Comparison of ENCODE assay signal across 8 mouse cellular contexts in genomic region chr17:24489265-24490030, GRCm38 (mm10). TPM values are rescaled to one million over a fixed set of nuclear protein-coding genes. Genes with fewer than 3 reads are reported as not detected.
DNase-seq lines count a peak whose midpoint lies in the region; ATAC-seq lines count a peak whose summit lies in the region.

No protein-coding gene starts in this region.

- ATAC-seq in kidney, embryonic 16.5 days (ENCODE audit: low FRiP score, low TSS enrichment), result 0 out of 2 replicates have a peak, but pooled peaks have one; percentile 7
- ATAC-seq in midbrain, embryonic 13.5 days, result peak; percentile 53
- no peak for ATAC-seq in frontal cortex, adult (ENCODE audit: low TSS enrichment)

- H3K4me1 ChIP-seq in kidney, embryonic 16.5 days (ENCODE audit: insufficient read depth, low read length), result peaks cover 8% of the 10 kb centered on the region
- H3K4me1 ChIP-seq in embryonic facial prominence, embryonic 10.5 days, result peaks cover 32% of the 10 kb centered on the region
- H3K4me1 ChIP-seq in hindbrain, embryonic 10.5 days (replicated peaks), result peaks cover 43% of the 10 kb centered on the region
- peaks cover 39% of the 10 kb centered on the region for H3K4me1 ChIP-seq in midbrain, embryonic 13.5 days (replicated peaks)

- 19% methylated on average over 19 of the region's 19 CpGs for WGBS in kidney, embryonic 16.5 days
- WGBS in embryonic facial prominence, embryonic 10.5 days, result 21% methylated on average over 19 of the region's 19 CpGs
- WGBS in hindbrain, embryonic 10.5 days, result 17% methylated on average over 19 of the region's 19 CpGs
- 12% methylated on average over 19 of the region's 19 CpGs for WGBS in midbrain, embryonic 13.5 days

- peak overlapping the region; percentile 98 for H3K4me2 ChIP-seq in kidney, embryonic 16.5 days (replicated peaks; ENCODE audit: low read depth, low read length)
- peak overlapping the region; percentile 86 for H3K4me2 ChIP-seq in midbrain, embryonic 13.5 days (replicated peaks)

- H3K27me3 ChIP-seq in kidney, embryonic 16.5 days (ENCODE audit: insufficient read depth, low read length), result peaks cover 24% of the 10 kb centered on the region
- peaks cover 56% of the 10 kb centered on the region for H3K27me3 ChIP-seq in embryonic facial prominence, embryonic 10.5 days (replicated peaks; ENCODE audit: low read depth, poor library complexity, severe bottlenecking)
- H3K27me3 ChIP-seq in hindbrain, embryonic 10.5 days (ENCODE audit: insufficient read depth, poor library complexity, severe bottlenecking), result peaks cover 41% of the 10 kb centered on the region
- no peaks in the 10 kb centered on the region for H3K27me3 ChIP-seq in midbrain, embryonic 13.5 days

- H3K36me3 ChIP-seq in kidney, embryonic 16.5 days (ENCODE audit: insufficient read depth, low read length), result no peaks in the 10 kb centered on the region
- no peaks in the 10 kb centered on the region for H3K36me3 ChIP-seq in embryonic facial prominence, embryonic 10.5 days (replicated peaks)
- no peaks in the 10 kb centered on the region for H3K36me3 ChIP-seq in hindbrain, embryonic 10.5 days
- H3K36me3 ChIP-seq in midbrain, embryonic 13.5 days, result no peaks in the 10 kb centered on the region

- peak overlapping the region; percentile 80 for H3K9ac ChIP-seq in kidney, embryonic 16.5 days (replicated peaks; ENCODE audit: low read length)
- H3K9ac ChIP-seq in midbrain, embryonic 13.5 days (replicated peaks), result peak overlapping the region; percentile 95

- no peak for DNase-seq in kidney, adult 11 months
- no peak for DNase-seq in embryonic facial prominence, embryonic 10.5 days (ENCODE audit: low spot score)
- no peak for DNase-seq in hindbrain, embryonic 10.5 days (ENCODE audit: low spot score)
- no peak for DNase-seq in spleen, adult 18-20 months
- no peak for DNase-seq in left cerebral cortex, adult 11 months (ENCODE audit: low spot score)

- H3K4me3 ChIP-seq in kidney, embryonic 16.5 days (ENCODE audit: low read length), result peak overlapping the region; percentile 71
- H3K4me3 ChIP-seq in embryonic facial prominence, embryonic 10.5 days, result peak overlapping the region; percentile 88
- H3K4me3 ChIP-seq in hindbrain, embryonic 10.5 days, result peak overlapping the region; percentile 88
- peak overlapping the region; percentile 90 for H3K4me3 ChIP-seq in midbrain, embryonic 13.5 days (replicated peaks)

- H3K27ac ChIP-seq in kidney, embryonic 16.5 days (ENCODE audit: low read length), result no peak overlapping the region
- H3K27ac ChIP-seq in embryonic facial prominence, embryonic 10.5 days (replicated peaks), result peak overlapping the region; percentile 85
- H3K27ac ChIP-seq in hindbrain, embryonic 10.5 days, result peak overlapping the region; percentile 92
- H3K27ac ChIP-seq in midbrain, embryonic 13.5 days, result peak overlapping the region; percentile 97

- H3K9me3 ChIP-seq in kidney, embryonic 16.5 days (ENCODE audit: low read length), result no peaks in the 10 kb centered on the region
- no peaks in the 10 kb centered on the region for H3K9me3 ChIP-seq in embryonic facial prominence, embryonic 10.5 days
- no peaks in the 10 kb centered on the region for H3K9me3 ChIP-seq in hindbrain, embryonic 10.5 days
- no peaks in the 10 kb centered on the region for H3K9me3 ChIP-seq in midbrain, embryonic 13.5 days

RNA-seq across cellular contexts. Expression of gene Caskin1, which starts 1.0 kb away (rescaled TPM):
- polyA plus RNA-seq in kidney, embryonic 16.5 days (2015; fragmentation: Nextera tagmentation; extraction: Ambion mirVana), result 1.5 and 2.2 TPM in 2 replicates
- 3.1 and 3.9 TPM in 2 replicates for polyA plus RNA-seq in embryonic facial prominence, embryonic 10.5 days (2016; fragmentation: Nextera tagmentation; extraction: Ambion mirVana)
- 6.8 and 10.2 TPM in 2 replicates for polyA plus RNA-seq in hindbrain, embryonic 10.5 days (2016; fragmentation: Nextera tagmentation; extraction: Ambion mirVana)
- 24.7 and 29.1 TPM in 2 replicates for polyA plus RNA-seq in midbrain, embryonic 13.5 days (2015; fragmentation: Nextera tagmentation; extraction: Ambion mirVana)

RNA-seq across cellular contexts. Expression of gene Mlst8, which starts 10.6 kb away (rescaled TPM):
- 39.3 and 40.2 TPM in 2 replicates for polyA plus RNA-seq in kidney, embryonic 16.5 days (2015; fragmentation: Nextera tagmentation; extraction: Ambion mirVana)
- 37.5 and 39.0 TPM in 2 replicates for polyA plus RNA-seq in embryonic facial prominence, embryonic 10.5 days (2016; fragmentation: Nextera tagmentation; extraction: Ambion mirVana)
- 35.1 and 36.0 TPM in 2 replicates for polyA plus RNA-seq in hindbrain, embryonic 10.5 days (2016; fragmentation: Nextera tagmentation; extraction: Ambion mirVana)
- 38.6 and 41.4 TPM in 2 replicates for polyA plus RNA-seq in midbrain, embryonic 13.5 days (2015; fragmentation: Nextera tagmentation; extraction: Ambion mirVana)

RNA-seq across cellular contexts. Expression of gene Bricd5, which starts 15.8 kb away (rescaled TPM):
- 0.42 and 1.6 TPM in 2 replicates for polyA plus RNA-seq in kidney, embryonic 16.5 days (2015; fragmentation: Nextera tagmentation; extraction: Ambion mirVana)
- 0.36 and 0.67 TPM in 2 replicates for polyA plus RNA-seq in embryonic facial prominence, embryonic 10.5 days (2016; fragmentation: Nextera tagmentation; extraction: Ambion mirVana)
- polyA plus RNA-seq in hindbrain, embryonic 10.5 days (2016; fragmentation: Nextera tagmentation; extraction: Ambion mirVana), result 0.61 and 2.5 TPM in 2 replicates
- polyA plus RNA-seq in midbrain, embryonic 13.5 days (2015; fragmentation: Nextera tagmentation; extraction: Ambion mirVana), result not detected in 2 replicates

RNA-seq across cellular contexts. Expression of gene Pgp, which starts 19.3 kb away (rescaled TPM):
- polyA plus RNA-seq in kidney, embryonic 16.5 days (2015; fragmentation: Nextera tagmentation; extraction: Ambion mirVana), result 55.5 and 55.6 TPM in 2 replicates
- 71.0 and 72.8 TPM in 2 replicates for polyA plus RNA-seq in embryonic facial prominence, embryonic 10.5 days (2016; fragmentation: Nextera tagmentation; extraction: Ambion mirVana)
- polyA plus RNA-seq in hindbrain, embryonic 10.5 days (2016; fragmentation: Nextera tagmentation; extraction: Ambion mirVana), result 80.9 and 81.8 TPM in 2 replicates
- 48.3 and 54.9 TPM in 2 replicates for polyA plus RNA-seq in midbrain, embryonic 13.5 days (2015; fragmentation: Nextera tagmentation; extraction: Ambion mirVana)

RNA-seq across cellular contexts. Expression of gene E4f1, which starts 19.3 kb away (rescaled TPM):
- polyA plus RNA-seq in kidney, embryonic 16.5 days (2015; fragmentation: Nextera tagmentation; extraction: Ambion mirVana), result 38.1 TPM in 2 replicates
- 35.5 and 36.6 TPM in 2 replicates for polyA plus RNA-seq in embryonic facial prominence, embryonic 10.5 days (2016; fragmentation: Nextera tagmentation; extraction: Ambion mirVana)
- polyA plus RNA-seq in hindbrain, embryonic 10.5 days (2016; fragmentation: Nextera tagmentation; extraction: Ambion mirVana), result 37.8 and 40.1 TPM in 2 replicates
- polyA plus RNA-seq in midbrain, embryonic 13.5 days (2015; fragmentation: Nextera tagmentation; extraction: Ambion mirVana), result 44.0 and 45.1 TPM in 2 replicates
